Mouse (Mus musculus) gonadal fat pad, adult 2 months (tissue): ENCODE measurements around the gene Mrgpra2b. TPM values are rescaled to one million over a fixed set of nuclear protein-coding genes. Genes with fewer than 3 reads are reported as not detected.
"Not testable (repeated sequence)": the region's sequence is repeated elsewhere in the genome, so short reads cannot be mapped to it uniquely, and the experiment has no call there.

Experiments
- DNase-seq: peaks from one replicate; pipeline ENCODE4 v3.0.0-alpha.2; 2012; ENCODE audit warnings: low read depth
- polyA plus RNA-seq: library from polyadenylated mRNA; depleted of rRNA; stranded (reverse); fragments of >200 nt; gene quantifications from 2 replicates; pipeline ENCODE4 v1.2.3, GENCODE M21; 2012; rRNA removed

Mrgpra2b gene
- not detected in 2 replicates for polyA plus RNA-seq

GRCm38 (mm10) chr7:47528762-47529161 lies at the start of gene Mrgpra2b:
Gene Mrgpra2b (minus strand): TSS chr7:47528862.
- no peak for DNase-seq

- DNase-seq = no peak
Observed at GRCm38 (mm10) chr7:47516379-47516778, 12.3 kb downstream of the Mrgpra2b start.

GRCm38 (mm10) chr7:47515050-47515449 lies 13.6 kb downstream of the Mrgpra2b start:
- no peak for DNase-seq

- DNase-seq = no peak
Observed at GRCm38 (mm10) chr7:47502953-47503352, 25.7 kb downstream of the Mrgpra2b start.

GRCm38 (mm10) chr7:47491266-47491665 lies 37.4 kb downstream of the Mrgpra2b start:
- not testable (repeated sequence) for DNase-seq

GRCm38 (mm10) chr7:47489438-47489837 lies 39.2 kb downstream of the Mrgpra2b start:
- DNase-seq = not testable (repeated sequence)

- DNase-seq = not testable (repeated sequence)
Observed at GRCm38 (mm10) chr7:47483181-47483580, 45.5 kb downstream of the Mrgpra2b start.

- not testable (repeated sequence) for DNase-seq
Observed at GRCm38 (mm10) chr7:47473904-47474303, 54.8 kb downstream of the Mrgpra2b start.

- DNase-seq = not testable (repeated sequence)
Observed at GRCm38 (mm10) chr7:47465278-47465981, 63.2 kb downstream of the Mrgpra2b start.

GRCm38 (mm10) chr7:47452015-47452414 lies 76.6 kb downstream of the Mrgpra2b start, which contains the start of gene Mrgpra2a:
Gene Mrgpra2a (minus strand): TSS chr7:47452139.
- DNase-seq = not testable (repeated sequence)

- not testable (repeated sequence) for DNase-seq
Observed at GRCm38 (mm10) chr7:47445729-47446128, 82.9 kb downstream of the Mrgpra2b start.

- not testable (repeated sequence) for DNase-seq
Observed at GRCm38 (mm10) chr7:47436463-47436862, 92.2 kb downstream of the Mrgpra2b start.

- not testable (repeated sequence) for DNase-seq
Observed at GRCm38 (mm10) chr7:47427815-47428508, 100.7 kb downstream of the Mrgpra2b start.

Other genes with a start within 250 kb of the Mrgpra2b start
- not detected in 2 replicates for gene Mrgpra1, start 174.6 kb downstream of the Mrgpra2b start, polyA plus RNA-seq
- not detected in 2 replicates for gene Mrgpra2a, start 76.7 kb downstream of the Mrgpra2b start, polyA plus RNA-seq
- gene Mrgpra3, start 72.5 kb upstream of the Mrgpra2b start, polyA plus RNA-seq = not detected in 2 replicates